Mouse (Mus musculus) large intestine, adult 2 months (tissue): ENCODE data around the gene Gm44596. TPM values are rescaled to one million over a fixed set of nuclear protein-coding genes. Genes with fewer than 3 reads are reported as not detected.

Source experiments
- polyA plus RNA-seq: library from polyadenylated mRNA; depleted of rRNA; stranded (reverse); fragments of >200 nt; gene quantifications from 2 replicates; pipeline ENCODE4 v1.2.3, GENCODE M21; 2012; rRNA removed

Gene Gm44596
- polyA plus RNA-seq, 1 experiment, result not detected

Other genes with a start within 250 kb of the Gm44596 start
- 28.9 and 34.7 TPM in 2 replicates for gene Tspan9, start 231.9 kb upstream of the Gm44596 start, polyA plus RNA-seq
- 0.77 and 0.84 TPM in 2 replicates for gene Tead4, start 74.7 kb upstream of the Gm44596 start, polyA plus RNA-seq
- 4.0 and 4.7 TPM in 2 replicates for gene Tulp3, start 19.7 kb upstream of the Gm44596 start, polyA plus RNA-seq
- gene Rhno1, start 12.6 kb upstream of the Gm44596 start, polyA plus RNA-seq, result 16.7 and 21.3 TPM in 2 replicates
- 24.8 and 30.4 TPM in 2 replicates for gene Foxm1, start 12.5 kb upstream of the Gm44596 start, polyA plus RNA-seq
- gene Tex52, start within 50 bp of the Gm44596 start, polyA plus RNA-seq, result 0.06 and 0.22 TPM in 2 replicates
- gene Nrip2, start 23.8 kb downstream of the Gm44596 start, polyA plus RNA-seq, result 0.51 and 0.69 TPM in 2 replicates
- gene Itfg2, start 49.4 kb downstream of the Gm44596 start, polyA plus RNA-seq, result 18.7 and 19.3 TPM in 2 replicates
- 162 and 189 TPM in 2 replicates for gene Fkbp4, start 63.2 kb downstream of the Gm44596 start, polyA plus RNA-seq
- 0.02 and 0.15 TPM in 2 replicates for gene Pzp, start 151.2 kb downstream of the Gm44596 start, polyA plus RNA-seq
- 0.24 and 0.71 TPM in 2 replicates for gene A2ml1, start 206.1 kb downstream of the Gm44596 start, polyA plus RNA-seq
- 0.30 and 0.41 TPM in 2 replicates for gene Klrb1a, start 248.0 kb downstream of the Gm44596 start, polyA plus RNA-seq